Mouse (Mus musculus) kidney, embryonic 14.5 days (tissue): ENCODE results near the gene Cpsf4. TPM values are rescaled to one million over a fixed set of nuclear protein-coding genes. Genes with fewer than 3 reads are reported as not detected.
"Not testable (repeated sequence)": the region's sequence is repeated elsewhere in the genome, so short reads cannot be mapped to it uniquely, and the experiment has no call there.

Experiments used
- ATAC-seq: fragments of 200-750 bp; cut with Nextera tagmentation; 2 replicates; pipeline ENCODE4 v1.8.0; 2017; ENCODE audit warnings: moderate number of reproducible peaks, mild to moderate bottlenecking, moderate TSS enrichment, moderate library complexity; ENCODE audit not compliant: low FRiP score, low TSS enrichment
- H3K27ac ChIP-seq: fragments of 300-500 bp; sonication (generic); 2 replicates; pipeline ENCODE4 v1.5.1; 2014; ENCODE audit warnings: low read depth, mild to moderate bottlenecking, low read length, moderate library complexity, mixed read lengths
- H3K27me3 ChIP-seq: fragments of 300-500 bp; sonication (generic); 2 replicates; pipeline ENCODE4 v1.6.1; 2014; ENCODE audit warnings: mild to moderate bottlenecking, low read length; ENCODE audit not compliant: control insufficient read depth, insufficient read depth
- H3K36me3 ChIP-seq: fragments of 300-500 bp; sonication (generic); 2 replicates; pipeline ENCODE4 v1.6.1; 2014; ENCODE audit warnings: low read length, mixed read lengths; ENCODE audit not compliant: control insufficient read depth, insufficient read depth
- H3K4me1 ChIP-seq: fragments of 300-500 bp; sonication (generic); 2 replicates; pipeline ENCODE4 v1.6.1; 2014; ENCODE audit warnings: low read length, mixed read lengths; ENCODE audit not compliant: control insufficient read depth, insufficient read depth
- H3K4me2 ChIP-seq: fragments of 300-500 bp; sonication (generic); replicated peaks from 2 replicates; pipeline ENCODE4 v1.6.1; 2014; ENCODE audit warnings: low read depth, mild to moderate bottlenecking, low read length
- H3K4me3 ChIP-seq: fragments of 300-500 bp; sonication (generic); 2 replicates; pipeline ENCODE4 v1.5.1; 2014; ENCODE audit warnings: mild to moderate bottlenecking, low read length
- H3K9ac ChIP-seq: fragments of 300-500 bp; sonication (generic); 2 replicates; pipeline ENCODE4 v1.6.1; 2014; ENCODE audit warnings: low read depth, mild to moderate bottlenecking, low read length, moderate library complexity
- H3K9me3 ChIP-seq: fragments of 300-500 bp; sonication (generic); 2 replicates; pipeline ENCODE4 v1.6.1; 2016; ENCODE audit warnings: low read length; ENCODE audit not compliant: control insufficient read depth
- WGBS: fragments of 180-500 bp; shearing (Covaris S2); extraction: QIAGEN DNeasy Blood & Tissue Kit; methylation state at CpG from one replicate; pipeline ENCODE4 v1.1.7; 2014; 5-methylcytosine and 5-hydroxymethylcytosine counted together
- polyA plus RNA-seq: library from polyadenylated mRNA; unstranded; fragments of >200 nt; fragmentation: Nextera tagmentation; extraction: Ambion mirVana; gene quantifications from 2 replicates; pipeline ENCODE4 v1.2.1, GENCODE M21; 2014

Gene Cpsf4
- polyA plus RNA-seq, result 30.6 and 37.1 TPM in 2 replicates

GRCm38 (mm10) chr5:145166536-145167305, at the start of gene Cpsf4, which contains the start of gene Ptcd1:
Gene Cpsf4, plus strand, starts transcription at chr5:145167213.
Gene Ptcd1, minus strand, starts transcription at chr5:145167108.
- Histone ChIP-seq H3K27ac (peak within 1 kb of the TSS; percentile 85), H3K4me1 (peaks cover 15% of the 10 kb centered on the region; the same call in 1 of the 2 replicates), H3K4me3 (peak within 1 kb of the TSS; percentile 68), H3K9me3 (no peaks in the 10 kb centered on the region), H3K27me3 (no peaks in the 10 kb centered on the region), H3K36me3 (peaks cover 31% of the 10 kb centered on the region), H3K9ac (peak within 1 kb of the TSS; percentile 86), H3K4me2 (peak within 1 kb of the TSS; percentile 78)
- WGBS, result under 1% methylated on average over 48 of the region's 51 CpGs
- peak; percentile 95 for ATAC-seq

GRCm38 (mm10) chr5:145118005-145118404, 49.0 kb upstream of the Cpsf4 start:
- H3K36me3 ChIP-seq, result peaks cover 5% of the 10 kb centered on the region; the same call in 1 of the 2 replicates
- ATAC-seq, result no peak
- 38% methylated on average over 6 of the region's 6 CpGs for WGBS
- H3K4me2 ChIP-seq, result no peak overlapping the region
- no peak overlapping the region for H3K27ac ChIP-seq
- H3K9ac ChIP-seq, result no peak overlapping the region
- H3K4me3 ChIP-seq, result no peak overlapping the region
- no peaks in the 10 kb centered on the region for H3K27me3 ChIP-seq
- no peaks in the 10 kb centered on the region for H3K9me3 ChIP-seq
- peaks cover 24% of the 10 kb centered on the region for H3K4me1 ChIP-seq

GRCm38 (mm10) chr5:145118461-145118860, 48.6 kb upstream of the Cpsf4 start:
- no peak for ATAC-seq
- WGBS, result 90% methylated on average over 5 of the region's 5 CpGs

GRCm38 (mm10) chr5:145119385-145119784, 47.6 kb upstream of the Cpsf4 start:
- Histone ChIP-seq H3K27me3 (no peaks in the 10 kb centered on the region), H3K9me3 (no peaks in the 10 kb centered on the region), H3K4me2 (no peak overlapping the region), H3K9ac (no peak overlapping the region), H3K27ac (no peak overlapping the region), H3K4me1 (peaks cover 24% of the 10 kb centered on the region), H3K36me3 (peaks cover 18% of the 10 kb centered on the region), H3K4me3 (no peak overlapping the region)
- ATAC-seq, result no peak
- WGBS, result 87% methylated on average over 2 of the region's 2 CpGs

More at GRCm38 (mm10) chr5:145118461-145118860, 48.6 kb upstream of the Cpsf4 start:
- H3K36me3 ChIP-seq, result peaks cover 10% of the 10 kb centered on the region; the same call in 1 of the 2 replicates
- H3K4me2 ChIP-seq, result no peak overlapping the region
- no peaks in the 10 kb centered on the region for H3K27me3 ChIP-seq
- no peaks in the 10 kb centered on the region for H3K9me3 ChIP-seq
- H3K9ac ChIP-seq, result no peak overlapping the region
- no peak overlapping the region for H3K27ac ChIP-seq
- no peak overlapping the region for H3K4me3 ChIP-seq
- peaks cover 24% of the 10 kb centered on the region for H3K4me1 ChIP-seq

GRCm38 (mm10) chr5:145120921-145121320, 46.1 kb upstream of the Cpsf4 start:
- ATAC-seq, result no peak
- no peak overlapping the region for H3K27ac ChIP-seq
- no peaks in the 10 kb centered on the region for H3K27me3 ChIP-seq
- WGBS, result 35% methylated on average over 7 of the region's 7 CpGs
- no peak overlapping the region for H3K4me3 ChIP-seq
- H3K4me2 ChIP-seq, result no peak overlapping the region
- H3K9me3 ChIP-seq, result no peaks in the 10 kb centered on the region
- peaks cover 33% of the 10 kb centered on the region for H3K36me3 ChIP-seq
- H3K4me1 ChIP-seq, result peaks cover 21% of the 10 kb centered on the region
- H3K9ac ChIP-seq, result no peak overlapping the region

- 91% methylated on average over 19 of the region's 19 CpGs for WGBS
- H3K27ac ChIP-seq, result no peak overlapping the region
- no peak overlapping the region for H3K4me2 ChIP-seq
- H3K9me3 ChIP-seq, result no peaks in the 10 kb centered on the region
- H3K27me3 ChIP-seq, result no peaks in the 10 kb centered on the region
- peaks cover 9% of the 10 kb centered on the region for H3K4me1 ChIP-seq
- no peak overlapping the region for H3K9ac ChIP-seq
- peaks cover 54% of the 10 kb centered on the region for H3K36me3 ChIP-seq
- no peak for ATAC-seq
- no peak overlapping the region for H3K4me3 ChIP-seq
These were observed 43.6 kb upstream of the Cpsf4 start for GRCm38 (mm10) chr5:145123396-145123795.

- peaks cover 82% of the 10 kb centered on the region for H3K36me3 ChIP-seq
- H3K9me3 ChIP-seq, result no peaks in the 10 kb centered on the region
- WGBS, result 95% methylated on average over 9 of the region's 9 CpGs
- H3K4me2 ChIP-seq, result no peak overlapping the region
- no peak overlapping the region for H3K27ac ChIP-seq
- no peak for ATAC-seq
- H3K4me3 ChIP-seq, result no peak overlapping the region
- H3K9ac ChIP-seq, result no peak overlapping the region
- H3K4me1 ChIP-seq, result no peaks in the 10 kb centered on the region
- no peaks in the 10 kb centered on the region for H3K27me3 ChIP-seq
These were observed 40.4 kb upstream of the Cpsf4 start for GRCm38 (mm10) chr5:145126580-145126979.

GRCm38 (mm10) chr5:145129124-145129523, 37.9 kb upstream of the Cpsf4 start:
- H3K27ac ChIP-seq, result no peak overlapping the region
- H3K4me2 ChIP-seq, result no peak overlapping the region
- no peak overlapping the region for H3K4me3 ChIP-seq
- ATAC-seq, result no peak
- H3K9ac ChIP-seq, result no peak overlapping the region
- H3K4me1 ChIP-seq, result no peaks in the 10 kb centered on the region
- 87% methylated on average over 4 of the region's 4 CpGs for WGBS
- H3K9me3 ChIP-seq, result no peaks in the 10 kb centered on the region
- H3K27me3 ChIP-seq, result no peaks in the 10 kb centered on the region
- peaks cover 92% of the 10 kb centered on the region for H3K36me3 ChIP-seq

GRCm38 (mm10) chr5:145129773-145130172, 37.2 kb upstream of the Cpsf4 start:
- H3K27me3 ChIP-seq, H3K27ac ChIP-seq, ATAC-seq, H3K9ac ChIP-seq, H3K4me3 ChIP-seq, H3K4me1 ChIP-seq, H3K4me2 ChIP-seq, H3K9me3 ChIP-seq: not testable (repeated sequence)
- WGBS, result 91% methylated on average over 4 of the region's 6 CpGs
- H3K36me3 ChIP-seq, result peaks cover 92% of the 10 kb centered on the region
